Mouse (Mus musculus): ENCODE data around the gene Metap1d. TPM values are rescaled to one million over a fixed set of nuclear protein-coding genes. Genes with fewer than 3 reads are reported as not detected.

Gene Metap1d
- polyA plus RNA-seq, 1 experiment from 2014 or later = 38.0 TPM

DNA sequence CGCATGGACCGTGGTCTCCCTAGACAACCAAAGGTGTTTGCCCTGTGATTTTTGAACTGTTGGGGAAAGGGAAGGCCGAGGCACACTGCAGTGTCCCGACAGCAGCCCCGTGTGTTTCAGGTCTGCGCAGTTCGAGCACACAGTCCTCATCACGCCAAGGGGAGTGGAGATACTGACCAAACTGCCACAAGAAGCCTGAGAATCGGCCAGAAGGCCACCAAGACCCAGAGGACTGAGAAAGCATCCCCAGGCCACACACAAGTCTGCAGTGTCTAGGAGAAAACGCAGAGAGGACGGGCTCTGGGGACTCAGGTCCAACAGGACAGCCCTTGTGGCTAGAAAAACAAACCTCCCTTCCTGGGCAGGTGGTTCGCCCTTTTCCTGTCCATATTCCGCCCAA lies 71.7 kb downstream of the Metap1d start:
- Histone ChIP-seq H3K27ac (ENCODE audit: low read depth, low read length) (no peak overlapping the region), H3K9me3 (ENCODE audit: control insufficient read depth, low read length) (no peaks in the 10 kb centered on the region), H3K4me3 (ENCODE audit: low read depth, low read length) (no peak overlapping the region), H3K9ac (ENCODE audit: low read depth, low read length) (no peak overlapping the region), H3K4me1 (replicated peaks; ENCODE audit: control insufficient read depth, insufficient read depth, low read length) (peaks cover 3% of the 10 kb centered on the region; the same call in 1 of the 2 replicates), H3K27me3 (ENCODE audit: control insufficient read depth, insufficient read depth, low read length) (peaks cover 74% of the 10 kb centered on the region), H3K36me3 (ENCODE audit: control insufficient read depth, insufficient read depth, low read length) (no peaks in the 10 kb centered on the region), H3K4me2 (replicated peaks; ENCODE audit: low read depth, low read length) (no peak overlapping the region)
- ATAC-seq (ENCODE audit: low FRiP score) (no peak), DNase-seq (ENCODE audit: low spot score) (peak; percentile 23)
- 24% methylated on average over 13 of the region's 13 CpGs for WGBS

DNA sequence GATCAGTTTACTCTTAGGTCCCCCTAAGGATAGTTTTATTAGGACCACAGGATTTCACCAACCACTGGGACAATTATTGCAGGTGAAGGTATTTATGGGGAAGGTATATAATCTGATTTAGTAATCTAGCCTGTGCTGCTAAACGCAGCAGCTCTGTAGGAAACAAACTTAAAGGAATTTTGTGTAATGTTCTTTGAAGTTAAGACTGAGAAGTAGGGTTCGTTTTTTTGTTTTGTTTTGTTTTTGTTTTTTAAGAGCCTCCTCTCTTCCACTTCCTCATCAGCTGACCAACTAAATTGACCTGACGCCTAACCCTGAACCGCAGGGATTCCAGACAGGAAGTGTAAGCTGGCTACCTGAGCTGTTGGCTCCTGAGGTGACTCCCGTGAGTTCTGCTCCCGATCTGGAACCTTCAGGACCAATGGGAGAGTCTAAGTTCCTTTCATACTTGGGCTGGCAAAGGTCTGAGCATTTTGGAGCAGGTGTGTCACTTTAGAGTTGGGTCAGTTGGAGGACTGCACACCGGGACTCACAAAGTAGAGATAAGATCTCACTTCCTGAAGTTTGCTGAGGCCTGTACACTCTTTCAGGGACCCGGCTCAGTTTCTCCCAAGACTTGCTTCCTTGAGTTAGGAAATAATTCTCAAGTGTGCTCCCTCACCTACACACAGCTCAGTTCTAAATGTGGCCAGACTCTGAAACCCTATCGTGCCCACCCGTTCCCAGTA lies 73.7 kb downstream of the Metap1d start:
- WGBS = 3% methylated on average over 10 of the region's 10 CpGs
- Histone ChIP-seq H3K36me3 (ENCODE audit: control insufficient read depth, insufficient read depth, low read length) (no peaks in the 10 kb centered on the region), H3K27ac (ENCODE audit: low read depth, low read length) (no peak overlapping the region), H3K9me3 (ENCODE audit: control insufficient read depth, low read length) (no peaks in the 10 kb centered on the region), H3K4me1 (replicated peaks; ENCODE audit: control insufficient read depth, insufficient read depth, low read length) (peaks cover 6% of the 10 kb centered on the region), H3K9ac (ENCODE audit: low read depth, low read length) (no peak overlapping the region), H3K27me3 (ENCODE audit: control insufficient read depth, insufficient read depth, low read length) (peaks cover 87% of the 10 kb centered on the region), H3K4me2 (replicated peaks; ENCODE audit: low read depth, low read length) (no peak overlapping the region), H3K4me3 (ENCODE audit: low read depth, low read length) (no peak overlapping the region)
- ATAC-seq (ENCODE audit: low FRiP score) (no peak), DNase-seq (ENCODE audit: low spot score) (peak; percentile 43)

DNA sequence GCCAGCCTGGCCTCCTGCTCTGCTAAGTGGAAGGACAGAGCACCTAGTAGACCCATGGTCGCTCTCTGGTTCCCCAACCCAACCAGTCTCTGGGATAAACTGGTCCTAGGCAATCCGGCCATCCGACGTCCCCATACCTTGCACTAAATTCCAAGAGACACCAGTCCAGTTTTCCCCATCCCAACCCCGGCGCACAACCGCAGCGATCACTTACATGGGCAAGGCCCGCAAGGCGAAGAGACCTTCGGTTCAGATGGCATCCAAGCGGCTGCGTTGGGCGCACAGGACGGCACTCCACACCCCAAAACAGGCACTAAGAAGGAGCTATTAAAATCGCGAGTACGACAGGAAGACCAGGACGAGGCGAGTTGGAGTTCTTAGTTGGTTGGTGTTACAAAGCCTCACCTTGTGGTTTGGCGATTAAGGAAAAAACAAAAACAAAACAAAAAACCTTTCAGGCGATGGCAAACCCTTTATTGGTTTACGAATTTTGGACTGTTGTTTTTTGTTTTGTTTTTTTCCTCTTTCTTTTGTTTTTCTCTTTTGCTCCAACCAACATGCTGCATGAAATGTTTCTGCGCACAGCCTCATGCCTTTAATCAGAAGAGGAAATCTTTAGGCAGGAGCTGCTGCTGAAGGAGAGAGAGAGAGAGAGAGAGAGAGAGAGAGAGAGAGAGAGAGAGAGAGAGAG lies 74.4 kb downstream of the Metap1d start:
- no peak overlapping the region for H3K9ac ChIP-seq (ENCODE audit: low read depth, low read length)
- 1% methylated on average over 24 of the region's 24 CpGs for WGBS
- no peak overlapping the region for H3K27ac ChIP-seq (ENCODE audit: low read depth, low read length)
- no peaks in the 10 kb centered on the region for H3K36me3 ChIP-seq (ENCODE audit: control insufficient read depth, insufficient read depth, low read length)
- no peaks in the 10 kb centered on the region for H3K9me3 ChIP-seq (ENCODE audit: control insufficient read depth, low read length)
- peak; percentile 65 for DNase-seq (ENCODE audit: low spot score)
- H3K4me1 ChIP-seq (replicated peaks; ENCODE audit: control insufficient read depth, insufficient read depth, low read length) = peaks cover 6% of the 10 kb centered on the region
- H3K4me2 ChIP-seq (replicated peaks; ENCODE audit: low read depth, low read length) = no peak overlapping the region
- H3K27me3 ChIP-seq (ENCODE audit: control insufficient read depth, insufficient read depth, low read length) = peaks cover 94% of the 10 kb centered on the region
- no peak overlapping the region for H3K4me3 ChIP-seq (ENCODE audit: low read depth, low read length)
- no peak for ATAC-seq (ENCODE audit: low FRiP score)

DNA sequence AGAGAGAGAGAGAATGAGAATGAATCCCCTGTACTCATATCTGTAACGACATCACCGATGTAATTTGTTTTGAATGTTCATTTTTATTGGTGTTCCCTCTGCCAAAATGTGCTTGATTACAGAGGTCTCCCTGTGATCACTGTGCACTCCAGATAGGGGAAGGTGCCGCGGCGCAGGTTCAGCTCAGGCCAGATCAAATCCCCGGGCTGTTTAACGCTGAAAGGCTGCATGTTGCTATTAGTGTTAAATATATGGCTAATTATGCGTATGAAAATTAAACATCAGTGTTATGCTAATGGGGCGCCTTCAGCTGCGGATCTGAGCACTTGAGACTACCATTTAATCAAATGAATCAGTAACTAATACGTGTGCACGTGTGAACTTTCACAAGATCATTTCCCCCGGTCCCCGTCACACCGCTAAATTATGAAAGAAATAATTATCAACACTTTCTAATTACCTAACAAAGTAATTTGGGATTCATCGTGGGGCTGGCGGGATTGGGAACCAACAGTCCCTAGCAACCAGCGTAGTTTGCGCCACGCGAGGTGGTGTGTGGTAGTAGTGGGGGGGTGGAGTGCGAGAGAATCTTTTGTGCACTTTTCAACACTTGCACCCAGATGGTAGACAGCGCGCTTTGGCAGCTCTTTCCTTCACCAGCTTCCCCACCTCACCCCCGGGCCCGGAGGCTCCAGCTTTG lies 75.1 kb downstream of the Metap1d start, which contains the start of gene Dlx1:
Gene Dlx1 (plus strand): TSS at position 100 of the 700 bp plus-strand sequence.
- H3K4me1 ChIP-seq (replicated peaks; ENCODE audit: control insufficient read depth, insufficient read depth, low read length) = peaks cover 6% of the 10 kb centered on the region
- DNase-seq (ENCODE audit: low spot score) (peak; percentile 60), ATAC-seq (ENCODE audit: low FRiP score) (no peak)
- H3K9me3 ChIP-seq (ENCODE audit: control insufficient read depth, low read length) = no peaks in the 10 kb centered on the region
- 0 out of 2 replicates have a peak within 1 kb of the TSS, but pooled peaks have one; percentile 23 for H3K9ac ChIP-seq (ENCODE audit: low read depth, low read length)
- H3K4me3 ChIP-seq (ENCODE audit: low read depth, low read length) = peak within 1 kb of the TSS; percentile 41
- peak within 1 kb of the TSS; percentile 86 for H3K4me2 ChIP-seq (replicated peaks; ENCODE audit: low read depth, low read length)
- no peaks in the 10 kb centered on the region for H3K36me3 ChIP-seq (ENCODE audit: control insufficient read depth, insufficient read depth, low read length)
- H3K27me3 ChIP-seq (ENCODE audit: control insufficient read depth, insufficient read depth, low read length) = peaks cover 94% of the 10 kb centered on the region
- no peak within 1 kb of the TSS for H3K27ac ChIP-seq (ENCODE audit: low read depth, low read length)
- under 1% methylated on average over 26 of the region's 26 CpGs for WGBS

DNA sequence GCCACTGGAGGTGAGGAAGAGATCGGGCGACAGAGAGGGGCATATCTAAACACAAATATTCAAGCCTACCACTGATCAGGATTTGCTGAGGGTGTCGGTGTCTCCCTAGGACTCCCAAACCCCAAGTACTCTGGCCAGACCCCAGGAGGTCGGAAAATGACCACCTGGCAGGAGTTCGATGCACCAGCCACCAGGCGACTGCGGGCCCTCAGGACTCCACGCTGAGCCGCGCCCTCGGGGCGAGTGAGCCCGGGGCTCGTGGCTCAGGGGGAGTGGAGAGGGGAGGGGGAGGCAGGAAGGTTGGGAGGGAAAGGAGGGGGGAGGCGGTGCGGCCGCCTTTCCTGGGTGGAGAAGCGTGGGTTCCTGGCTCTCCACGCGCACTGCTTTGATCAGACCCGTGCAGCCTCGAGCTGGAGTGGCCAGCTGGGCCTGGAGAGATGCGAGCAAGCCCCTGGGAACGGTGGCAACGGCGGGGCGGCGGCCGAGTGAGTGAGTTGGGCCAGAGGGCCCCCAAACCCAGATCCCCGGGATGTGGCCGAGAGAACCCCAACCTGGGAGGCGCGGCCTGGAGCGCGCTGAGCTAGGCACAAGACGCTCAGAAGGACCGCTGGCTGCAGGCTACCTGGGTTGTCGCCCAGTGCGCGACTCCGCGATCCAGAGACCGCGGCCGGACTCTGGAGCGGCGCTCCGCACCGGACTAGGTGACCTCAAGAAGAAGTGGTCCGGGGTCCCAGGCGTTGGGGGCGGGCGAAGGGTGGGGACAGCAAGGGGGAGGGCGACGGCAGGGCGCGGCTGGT lies 75.8 kb downstream of the Metap1d start:
- under 1% methylated on average over 54 of the region's 57 CpGs for WGBS
- no peak for DNase-seq (ENCODE audit: low spot score)
- H3K9me3 ChIP-seq (ENCODE audit: control insufficient read depth, low read length) = no peaks in the 10 kb centered on the region
- ATAC-seq (ENCODE audit: low FRiP score) = peak; percentile 62
- H3K36me3 ChIP-seq (ENCODE audit: control insufficient read depth, insufficient read depth, low read length) = no peaks in the 10 kb centered on the region
- H3K4me2 ChIP-seq (replicated peaks; ENCODE audit: low read depth, low read length) = peak overlapping the region; percentile 86
- peaks cover 94% of the 10 kb centered on the region for H3K27me3 ChIP-seq (ENCODE audit: control insufficient read depth, insufficient read depth, low read length)
- peak overlapping the region; percentile 41 for H3K4me3 ChIP-seq (ENCODE audit: low read depth, low read length)
- peaks cover 6% of the 10 kb centered on the region for H3K4me1 ChIP-seq (replicated peaks; ENCODE audit: control insufficient read depth, insufficient read depth, low read length)
- 0 out of 2 replicates have a peak overlapping the region, but pooled peaks have one; percentile 23 for H3K9ac ChIP-seq (ENCODE audit: low read depth, low read length)
- no peak overlapping the region for H3K27ac ChIP-seq (ENCODE audit: low read depth, low read length)

DNA sequence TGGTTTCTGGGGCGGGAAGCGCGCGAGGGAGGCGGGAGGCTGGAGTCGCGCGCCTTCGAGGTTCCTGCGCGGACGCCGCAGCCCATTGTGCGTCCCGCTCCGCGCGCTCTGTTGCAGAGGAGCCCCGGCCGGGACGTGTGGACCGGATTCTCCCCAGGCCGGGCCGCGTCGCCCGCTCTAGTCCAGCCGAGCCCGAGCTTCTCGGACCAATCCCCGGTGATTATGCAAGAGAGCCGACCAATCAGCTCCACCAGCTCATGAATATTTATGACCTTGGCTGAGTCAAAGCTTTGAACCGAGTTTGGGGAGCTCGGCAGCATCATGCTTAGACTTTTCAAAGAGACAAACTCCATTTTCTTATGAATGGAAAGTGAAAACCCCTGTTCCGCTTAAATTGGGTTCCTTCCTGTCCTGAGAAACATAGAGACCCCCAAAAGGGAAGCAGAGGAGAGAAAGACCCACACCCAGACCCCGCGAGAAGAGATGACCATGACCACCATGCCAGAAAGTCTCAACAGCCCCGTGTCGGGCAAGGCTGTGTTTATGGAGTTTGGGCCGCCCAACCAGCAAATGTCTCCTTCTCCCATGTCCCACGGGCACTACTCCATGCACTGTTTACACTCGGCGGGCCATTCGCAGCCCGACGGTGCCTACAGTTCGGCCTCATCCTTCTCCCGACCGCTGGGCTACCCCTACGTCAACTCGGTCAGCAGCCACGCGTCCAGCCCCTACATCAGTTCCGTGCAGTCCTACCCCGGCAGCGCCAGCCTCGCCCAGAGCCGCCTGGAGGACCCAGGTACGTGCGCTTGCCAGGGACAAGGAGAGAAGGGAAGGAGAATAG lies 76.7 kb downstream of the Metap1d start:
- Histone ChIP-seq H3K4me2 (replicated peaks; ENCODE audit: low read depth, low read length) (peak overlapping the region; percentile 86), H3K27me3 (ENCODE audit: control insufficient read depth, insufficient read depth, low read length) (peaks cover 95% of the 10 kb centered on the region), H3K4me1 (replicated peaks; ENCODE audit: control insufficient read depth, insufficient read depth, low read length) (peaks cover 6% of the 10 kb centered on the region), H3K9ac (ENCODE audit: low read depth, low read length) (0 out of 2 replicates have a peak overlapping the region, but pooled peaks have one; percentile 23), H3K36me3 (ENCODE audit: control insufficient read depth, insufficient read depth, low read length) (no peaks in the 10 kb centered on the region), H3K4me3 (ENCODE audit: low read depth, low read length) (peak overlapping the region; percentile 41), H3K9me3 (ENCODE audit: control insufficient read depth, low read length) (no peaks in the 10 kb centered on the region), H3K27ac (ENCODE audit: low read depth, low read length) (no peak overlapping the region)
- peak; percentile 93 for ATAC-seq (ENCODE audit: low FRiP score)
- WGBS = 2% methylated on average over 60 of the region's 60 CpGs
- peak; percentile 85 for DNase-seq (ENCODE audit: low spot score)

DNA sequence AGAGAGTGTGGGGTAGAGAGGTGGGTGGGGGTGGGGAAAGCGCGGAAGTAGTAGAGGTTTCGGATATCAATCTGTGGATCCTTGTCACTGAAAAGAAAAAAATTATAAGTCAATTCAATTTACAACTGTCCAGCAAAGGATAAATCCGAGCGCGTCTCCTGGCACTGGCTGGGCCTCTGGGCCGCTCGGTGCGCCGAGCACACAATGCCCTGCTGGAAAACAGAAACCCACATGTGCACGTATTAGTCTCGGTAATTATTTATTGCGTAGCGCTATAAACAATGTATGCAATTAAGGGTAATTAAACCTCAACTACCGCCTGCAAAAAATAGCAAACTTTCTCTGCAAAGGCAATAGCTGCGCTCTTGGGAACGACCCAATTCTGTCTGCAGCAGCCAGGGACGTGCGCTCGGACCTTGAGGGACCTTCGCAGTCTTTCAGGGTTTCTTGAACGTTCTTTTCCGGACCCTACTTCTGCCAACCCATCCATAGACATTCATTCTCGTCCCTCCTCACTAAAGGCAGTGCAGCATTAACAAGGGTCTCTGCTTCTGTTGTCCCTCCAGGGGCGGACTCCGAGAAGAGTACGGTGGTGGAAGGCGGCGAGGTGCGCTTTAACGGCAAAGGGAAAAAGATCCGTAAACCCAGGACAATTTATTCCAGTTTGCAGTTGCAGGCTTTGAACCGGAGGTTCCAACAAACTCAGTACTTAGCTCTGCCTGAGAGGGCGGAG lies 77.5 kb downstream of the Metap1d start:
- no peak overlapping the region for H3K9ac ChIP-seq (ENCODE audit: low read depth, low read length)
- H3K4me3 ChIP-seq (ENCODE audit: low read depth, low read length) = peak overlapping the region; percentile 41
- H3K36me3 ChIP-seq (ENCODE audit: control insufficient read depth, insufficient read depth, low read length) = no peaks in the 10 kb centered on the region
- peak overlapping the region; percentile 86 for H3K4me2 ChIP-seq (replicated peaks; ENCODE audit: low read depth, low read length)
- H3K4me1 ChIP-seq (replicated peaks; ENCODE audit: control insufficient read depth, insufficient read depth, low read length) = peaks cover 6% of the 10 kb centered on the region
- no peak for ATAC-seq (ENCODE audit: low FRiP score)
- peaks cover 93% of the 10 kb centered on the region for H3K27me3 ChIP-seq (ENCODE audit: control insufficient read depth, insufficient read depth, low read length)
- peak; percentile 66 for DNase-seq (ENCODE audit: low spot score)
- under 1% methylated on average over 34 of the region's 34 CpGs for WGBS
- H3K9me3 ChIP-seq (ENCODE audit: control insufficient read depth, low read length) = no peaks in the 10 kb centered on the region
- no peak overlapping the region for H3K27ac ChIP-seq (ENCODE audit: low read depth, low read length)
